Mouse (Mus musculus) cortical plate, adult 2 months (tissue): ENCODE measurements at regions not wholly inside any gene's neighbourhood (a gene's known extent, or its start where the extent isn't known, plus 50 kb on each side); places are given as distances from the start of the nearest gene placed in this dataset.

ENCODE experiments used
- CTCF ChIP-seq: fragments of 200-500 bp; IDR thresholded peaks from 2 replicates; pipeline ENCODE4 v1.5.1; 2011; ENCODE audit warnings: mild to moderate bottlenecking, control low read depth, low read length; ENCODE audit not compliant: insufficient read depth; ENCODE audit errors: extremely low read depth
- POLR2A ChIP-seq: fragments of 200-500 bp; IDR thresholded peaks from 2 replicates; pipeline ENCODE4 v1.6.1; 2011; ENCODE audit warnings: mild to moderate bottlenecking, low read length, control low read depth; ENCODE audit not compliant: insufficient read depth; ENCODE audit errors: extremely low read depth

DNA sequence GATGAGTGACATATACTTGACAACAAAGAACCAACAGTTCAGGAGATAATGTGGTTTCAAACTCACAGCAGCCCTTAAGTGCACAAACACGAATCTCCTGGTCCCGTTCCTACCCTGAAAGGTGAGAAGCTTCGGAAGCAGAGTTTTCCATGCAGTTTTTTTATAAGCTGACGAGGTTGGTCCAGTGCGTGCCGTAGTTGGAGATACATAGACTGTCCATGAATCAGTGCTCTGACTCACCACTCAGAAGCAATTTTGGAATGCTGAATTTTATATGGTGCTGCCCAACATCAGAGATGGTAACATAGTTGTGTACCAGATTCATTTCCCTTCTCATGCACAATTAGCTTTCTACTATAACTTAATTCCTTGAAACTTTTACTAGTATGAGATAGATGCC, 2263.3 kb upstream of the Gm7489 start:
- no peak for TF ChIP-seq CTCF
- no peak for TF ChIP-seq POLR2A
